Mouse (Mus musculus) midbrain, embryonic 10.5 days (tissue): ENCODE results near the gene Ccr1. TPM values are rescaled to one million over a fixed set of nuclear protein-coding genes. Genes with fewer than 3 reads are reported as not detected.

ENCODE experiments used
- DNase-seq: peaks from one replicate; pipeline ENCODE4 v3.0.0-alpha.2; 2017; ENCODE audit warnings: low spot score
- H3K27ac ChIP-seq: fragments of 300-500 bp; sonication (generic); replicated peaks from 2 replicates; pipeline ENCODE4 v1.5.1; 2016; ENCODE audit warnings: mild to moderate bottlenecking
- H3K27me3 ChIP-seq: fragments of 300-500 bp; sonication (generic); 2 replicates; pipeline ENCODE4 v1.6.1; 2016; ENCODE audit warnings: low read depth, mild to moderate bottlenecking; ENCODE audit not compliant: poor library complexity, severe bottlenecking
- H3K36me3 ChIP-seq: fragments of 300-500 bp; sonication (generic); 2 replicates; pipeline ENCODE4 v1.6.1; 2016; ENCODE audit warnings: mild to moderate bottlenecking, moderate library complexity
- H3K4me1 ChIP-seq: fragments of 300-500 bp; sonication (generic); 2 replicates; pipeline ENCODE4 v1.6.1; 2016
- H3K4me3 ChIP-seq: fragments of 300-500 bp; sonication (generic); 2 replicates; pipeline ENCODE4 v1.5.1; 2016; ENCODE audit warnings: mild to moderate bottlenecking, moderate library complexity
- H3K9me3 ChIP-seq: fragments of 300-500 bp; sonication (generic); replicated peaks from 2 replicates; pipeline ENCODE4 v1.6.1; 2016; ENCODE audit warnings: mild to moderate bottlenecking
- WGBS: fragments of 180-500 bp; shearing (Covaris S2); methylation state at CpG from one replicate; pipeline ENCODE4 v1.1.7; 2016; 5-methylcytosine and 5-hydroxymethylcytosine counted together
- polyA plus RNA-seq: library from polyadenylated mRNA; unstranded; fragments of >200 nt; fragmentation: Nextera tagmentation; extraction: Ambion mirVana; gene quantifications from 2 replicates; pipeline ENCODE4 v1.2.1, GENCODE M21; 2016

Gene Ccr1
- 0.98 and 1.3 TPM in 2 replicates for polyA plus RNA-seq

- Histone ChIP-seq H3K36me3 (no peaks in the 10 kb centered on the region), H3K27me3 (no peaks in the 10 kb centered on the region), H3K4me3 (no peak within 1 kb of the TSS), H3K9me3 (no peaks in the 10 kb centered on the region), H3K4me1 (no peaks in the 10 kb centered on the region), H3K27ac (no peak within 1 kb of the TSS)
- 91% methylated on average over 1 of the region's 1 CpGs for WGBS
- no peak for DNase-seq
These were observed at the start of gene Ccr1 for GRCm38 (mm10) chr9:123968290-123968912. Gene Ccr1 (minus strand): TSS chr9:123968692.

GRCm38 (mm10) chr9:124016048-124016447 lies 47.6 kb upstream of the Ccr1 start:
- no peak for DNase-seq

GRCm38 (mm10) chr9:124014985-124015652 lies 46.6 kb upstream of the Ccr1 start:
- H3K27me3 ChIP-seq, result no peaks in the 10 kb centered on the region
- no peak for DNase-seq
- no peaks in the 10 kb centered on the region for H3K4me1 ChIP-seq
- no peak overlapping the region for H3K27ac ChIP-seq
- no peaks in the 10 kb centered on the region for H3K36me3 ChIP-seq
- WGBS, result 88% methylated on average over 2 of the region's 2 CpGs
- H3K4me3 ChIP-seq, result no peak overlapping the region
- H3K9me3 ChIP-seq, result no peaks in the 10 kb centered on the region

More at GRCm38 (mm10) chr9:124016048-124016447, 47.6 kb upstream of the Ccr1 start:
- H3K36me3 ChIP-seq, result no peaks in the 10 kb centered on the region
- H3K4me3 ChIP-seq, result no peak overlapping the region
- no peaks in the 10 kb centered on the region for H3K27me3 ChIP-seq
- H3K27ac ChIP-seq, result no peak overlapping the region
- H3K9me3 ChIP-seq, result no peaks in the 10 kb centered on the region
- H3K4me1 ChIP-seq, result no peaks in the 10 kb centered on the region
- 78% methylated on average over 2 of the region's 2 CpGs for WGBS

DNA sequence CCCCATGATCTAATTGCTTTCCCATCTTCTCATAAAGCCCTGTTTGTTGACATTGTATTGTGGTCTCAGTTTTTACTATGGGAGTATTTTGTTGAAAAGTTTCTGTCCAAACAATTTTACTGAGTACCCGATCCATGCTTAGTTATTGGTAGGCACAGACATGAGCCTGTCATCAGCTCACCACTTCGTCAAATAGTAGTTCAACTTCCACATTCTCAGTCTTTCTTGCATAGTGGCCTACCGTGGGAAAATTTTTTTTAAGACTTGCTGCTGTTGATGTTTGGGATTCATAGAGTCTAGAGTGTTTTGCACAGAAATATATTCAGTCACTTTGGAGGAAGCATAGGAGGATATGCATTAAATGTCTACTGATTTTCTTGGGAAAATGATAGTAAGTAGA lies 44.8 kb upstream of the Ccr1 start:
- no peak for DNase-seq
- Histone ChIP-seq H3K36me3 (no peaks in the 10 kb centered on the region), H3K9me3 (no peaks in the 10 kb centered on the region), H3K4me1 (no peaks in the 10 kb centered on the region), H3K4me3 (no peak overlapping the region), H3K27ac (no peak overlapping the region), H3K27me3 (no peaks in the 10 kb centered on the region)
- 90% methylated on average over 3 of the region's 3 CpGs for WGBS

DNA sequence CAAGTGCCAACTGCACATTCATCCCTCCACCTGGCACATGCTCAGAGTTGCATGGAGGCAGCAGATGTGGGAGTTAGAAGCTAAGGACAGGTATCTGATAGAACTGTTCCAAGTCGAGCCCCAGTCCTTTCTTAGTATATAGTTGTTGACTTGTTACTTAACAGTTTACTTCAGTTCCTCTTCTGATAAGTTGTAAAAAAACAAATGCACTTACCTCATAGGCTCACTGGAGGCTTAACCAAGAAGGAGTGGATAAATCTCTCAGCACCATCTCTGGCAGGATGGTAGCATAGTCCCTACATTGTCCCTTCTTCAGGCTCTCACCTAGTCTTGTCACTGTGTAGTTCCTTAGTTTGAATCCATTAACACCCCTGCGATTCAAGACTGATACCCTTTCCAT lies 44.2 kb upstream of the Ccr1 start:
- Histone ChIP-seq H3K36me3 (no peaks in the 10 kb centered on the region), H3K4me3 (no peak overlapping the region), H3K4me1 (no peaks in the 10 kb centered on the region), H3K9me3 (no peaks in the 10 kb centered on the region), H3K27me3 (no peaks in the 10 kb centered on the region), H3K27ac (no peak overlapping the region)
- no peak for DNase-seq
- WGBS, result 85% methylated on average over 2 of the region's 2 CpGs

DNA sequence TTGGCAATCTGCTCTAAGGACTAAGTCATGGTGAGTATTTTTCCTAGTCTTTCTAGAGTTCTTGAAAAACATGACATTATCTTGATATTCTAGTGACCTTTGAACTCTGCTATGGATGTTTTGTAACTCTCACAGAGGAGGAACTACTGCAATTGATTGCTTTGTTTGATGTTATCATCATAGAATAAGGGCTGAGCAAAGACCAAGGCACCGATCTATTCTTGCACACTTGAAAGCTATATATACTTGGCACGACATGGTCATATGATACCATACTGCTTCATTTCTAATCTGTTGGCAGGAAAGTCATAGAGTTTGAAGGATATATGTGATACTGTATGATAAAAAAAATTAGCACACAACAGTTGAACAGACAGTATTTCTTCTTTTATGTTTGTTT lies 31.3 kb upstream of the Ccr1 start:
- Histone ChIP-seq H3K4me3 (no peak overlapping the region), H3K27me3 (no peaks in the 10 kb centered on the region), H3K36me3 (no peaks in the 10 kb centered on the region), H3K9me3 (no peaks in the 10 kb centered on the region), H3K4me1 (no peaks in the 10 kb centered on the region), H3K27ac (no peak overlapping the region)
- no peak for DNase-seq
- 84% methylated on average over 2 of the region's 2 CpGs for WGBS

GRCm38 (mm10) chr9:123997719-123998118 lies 29.2 kb upstream of the Ccr1 start:
- Histone ChIP-seq H3K36me3 (no peaks in the 10 kb centered on the region), H3K4me1 (no peaks in the 10 kb centered on the region), H3K9me3 (no peaks in the 10 kb centered on the region), H3K4me3 (no peak overlapping the region), H3K27me3 (no peaks in the 10 kb centered on the region), H3K27ac (no peak overlapping the region)
- WGBS, result 86% methylated on average over 3 of the region's 3 CpGs
- no peak for DNase-seq

DNA sequence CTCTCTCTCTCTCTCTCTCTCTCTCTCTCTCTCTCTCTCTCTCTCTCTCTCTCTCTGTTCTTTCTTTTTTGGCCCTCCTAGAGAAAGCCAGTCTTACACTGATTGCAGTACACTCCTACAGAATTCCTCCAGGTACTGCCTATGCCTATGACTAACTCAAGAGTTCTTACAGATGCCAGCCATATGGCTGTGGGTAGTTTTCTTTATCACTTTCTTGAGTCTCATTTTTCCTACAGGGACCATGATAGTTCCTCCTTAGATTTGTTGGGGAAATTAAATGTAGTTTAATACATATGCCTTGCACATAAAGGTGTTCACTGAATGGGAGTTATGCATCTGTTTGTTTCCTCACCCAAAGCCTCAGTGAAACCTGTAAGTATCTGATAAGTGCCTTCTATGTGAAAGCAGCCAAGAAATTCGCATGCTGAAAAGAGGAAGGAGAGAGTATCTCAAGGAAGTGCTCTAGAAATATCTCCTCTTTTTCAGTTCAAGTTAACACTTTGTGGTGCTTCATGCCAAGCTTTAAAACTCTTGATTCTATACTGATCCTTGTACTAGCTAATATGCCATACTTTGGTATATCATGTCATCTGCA lies 22.9 kb upstream of the Ccr1 start:
- Histone ChIP-seq H3K27me3 (no peaks in the 10 kb centered on the region), H3K27ac (no peak overlapping the region), H3K36me3 (no peaks in the 10 kb centered on the region), H3K4me3 (no peak overlapping the region), H3K9me3 (no peaks in the 10 kb centered on the region), H3K4me1 (no peaks in the 10 kb centered on the region)
- DNase-seq, result no peak
- WGBS, result 62% methylated on average over 1 of the region's 1 CpGs

GRCm38 (mm10) chr9:123989671-123990070 lies 21.2 kb upstream of the Ccr1 start:
- Histone ChIP-seq H3K4me3 (no peak overlapping the region), H3K4me1 (no peaks in the 10 kb centered on the region), H3K9me3 (no peaks in the 10 kb centered on the region), H3K36me3 (no peaks in the 10 kb centered on the region), H3K27me3 (no peaks in the 10 kb centered on the region), H3K27ac (no peak overlapping the region)
- WGBS, result 82% methylated on average over 3 of the region's 3 CpGs
- no peak for DNase-seq

- Histone ChIP-seq H3K4me3 (no peak overlapping the region), H3K36me3 (no peaks in the 10 kb centered on the region), H3K27ac (no peak overlapping the region), H3K4me1 (no peaks in the 10 kb centered on the region), H3K9me3 (no peaks in the 10 kb centered on the region), H3K27me3 (no peaks in the 10 kb centered on the region)
- no peak for DNase-seq
- 87% methylated on average over 2 of the region's 2 CpGs for WGBS
These were observed 17.7 kb upstream of the Ccr1 start for GRCm38 (mm10) chr9:123986217-123986616.

DNA sequence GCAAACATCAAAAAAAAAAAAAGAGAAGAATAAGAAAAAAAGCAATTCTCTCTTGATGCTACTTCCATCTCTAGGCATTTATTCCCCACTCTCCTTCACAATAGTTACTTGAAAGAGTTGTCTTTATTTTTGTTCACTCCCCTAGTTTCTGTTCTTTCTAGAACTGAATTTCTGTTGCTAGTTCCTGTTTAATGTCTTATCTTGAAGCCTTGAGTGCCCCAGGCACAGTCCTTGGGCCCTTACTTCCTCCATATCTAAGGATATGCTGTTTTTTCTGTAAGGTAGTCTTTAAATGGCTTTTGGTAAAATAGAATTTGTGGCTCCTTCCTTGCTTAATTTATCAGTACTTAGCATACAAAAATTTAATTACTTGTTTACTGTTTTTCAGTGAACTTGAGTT lies 16.5 kb upstream of the Ccr1 start:
- Histone ChIP-seq H3K27me3 (no peaks in the 10 kb centered on the region), H3K36me3 (no peaks in the 10 kb centered on the region), H3K27ac (no peak overlapping the region), H3K4me3 (no peak overlapping the region), H3K4me1 (no peaks in the 10 kb centered on the region), H3K9me3 (no peaks in the 10 kb centered on the region)
- no peak for DNase-seq

GRCm38 (mm10) chr9:123982720-123983119 lies 14.2 kb upstream of the Ccr1 start:
- Histone ChIP-seq H3K27ac (no peak overlapping the region), H3K9me3 (no peaks in the 10 kb centered on the region), H3K36me3 (no peaks in the 10 kb centered on the region), H3K27me3 (no peaks in the 10 kb centered on the region), H3K4me1 (no peaks in the 10 kb centered on the region), H3K4me3 (no peak overlapping the region)
- 85% methylated on average over 1 of the region's 1 CpGs for WGBS
- DNase-seq, result no peak

DNA sequence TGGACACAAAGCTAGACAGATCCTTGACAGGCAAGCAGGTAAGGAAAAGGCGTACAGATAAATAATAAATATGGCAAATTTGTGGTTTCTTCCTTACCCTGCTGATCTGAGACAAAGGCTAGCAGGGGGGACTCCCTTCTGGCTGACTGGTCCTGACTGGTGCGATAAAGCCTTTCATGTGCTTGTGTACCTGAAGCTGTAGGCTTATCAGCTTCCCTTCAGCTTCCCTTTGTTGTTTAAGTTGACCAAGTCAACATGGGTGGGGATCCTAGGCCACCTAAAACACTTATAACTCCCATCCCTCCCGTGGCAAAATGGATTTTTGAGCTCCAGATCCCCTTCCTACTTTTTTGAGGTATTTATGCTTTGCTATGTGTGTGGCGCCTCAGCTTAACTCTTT lies 13.4 kb upstream of the Ccr1 start:
- Histone ChIP-seq H3K27ac (no peak overlapping the region), H3K4me1 (no peaks in the 10 kb centered on the region), H3K27me3 (no peaks in the 10 kb centered on the region), H3K4me3 (no peak overlapping the region), H3K9me3 (no peaks in the 10 kb centered on the region), H3K36me3 (no peaks in the 10 kb centered on the region)
- WGBS, result 76% methylated on average over 4 of the region's 4 CpGs
- no peak for DNase-seq
